Comparison of ENCODE assay signal across 1 mouse cellular context in genomic region chr3:58525652-58526407, GRCm38 (mm10).
TF ChIP-seq lines count a peak whose summit lies in the region.

Eif2a (plus strand) TSS chr3:58525821.
Serp1 (minus strand) TSS chr3:58525892.

TF ChIP-seq in MEL, 35 proteins besides CTCF, POLR2A, EP300 and RAD21 (continued from another document):
- no peak for TF ChIP-seq MEF2A (IDR thresholded peaks at IDR 0.05; ENCODE audit: extremely low read depth, insufficient replicate concordance, low read depth, low read length, poor library complexity, severe bottlenecking)
- TF ChIP-seq NRF1 (IDR thresholded peaks at IDR 0.05; ENCODE audit: insufficient read depth, low read depth, low read length, poor library complexity, severe bottlenecking): peak; percentile 96
- TF ChIP-seq CHD1 (IDR thresholded peaks at IDR 0.05; ENCODE audit: low read depth, low read length): no peak
- TF ChIP-seq KAT2A (conservative IDR thresholded peaks at IDR 0.05; ENCODE audit: low read depth, low read length): peak; percentile 86
- TF ChIP-seq ZC3H11A (IDR thresholded peaks at IDR 0.05; ENCODE audit: low read depth, low read length): no peak
- TF ChIP-seq GABPA (IDR thresholded peaks at IDR 0.05; ENCODE audit: low read depth, low read length): no peak
- TF ChIP-seq SMC3 (IDR thresholded peaks at IDR 0.05; ENCODE audit: low read depth, low read length): no peak
